Comparison of ENCODE assay signal across 12 mouse cellular contexts in the genomic region with DNA sequence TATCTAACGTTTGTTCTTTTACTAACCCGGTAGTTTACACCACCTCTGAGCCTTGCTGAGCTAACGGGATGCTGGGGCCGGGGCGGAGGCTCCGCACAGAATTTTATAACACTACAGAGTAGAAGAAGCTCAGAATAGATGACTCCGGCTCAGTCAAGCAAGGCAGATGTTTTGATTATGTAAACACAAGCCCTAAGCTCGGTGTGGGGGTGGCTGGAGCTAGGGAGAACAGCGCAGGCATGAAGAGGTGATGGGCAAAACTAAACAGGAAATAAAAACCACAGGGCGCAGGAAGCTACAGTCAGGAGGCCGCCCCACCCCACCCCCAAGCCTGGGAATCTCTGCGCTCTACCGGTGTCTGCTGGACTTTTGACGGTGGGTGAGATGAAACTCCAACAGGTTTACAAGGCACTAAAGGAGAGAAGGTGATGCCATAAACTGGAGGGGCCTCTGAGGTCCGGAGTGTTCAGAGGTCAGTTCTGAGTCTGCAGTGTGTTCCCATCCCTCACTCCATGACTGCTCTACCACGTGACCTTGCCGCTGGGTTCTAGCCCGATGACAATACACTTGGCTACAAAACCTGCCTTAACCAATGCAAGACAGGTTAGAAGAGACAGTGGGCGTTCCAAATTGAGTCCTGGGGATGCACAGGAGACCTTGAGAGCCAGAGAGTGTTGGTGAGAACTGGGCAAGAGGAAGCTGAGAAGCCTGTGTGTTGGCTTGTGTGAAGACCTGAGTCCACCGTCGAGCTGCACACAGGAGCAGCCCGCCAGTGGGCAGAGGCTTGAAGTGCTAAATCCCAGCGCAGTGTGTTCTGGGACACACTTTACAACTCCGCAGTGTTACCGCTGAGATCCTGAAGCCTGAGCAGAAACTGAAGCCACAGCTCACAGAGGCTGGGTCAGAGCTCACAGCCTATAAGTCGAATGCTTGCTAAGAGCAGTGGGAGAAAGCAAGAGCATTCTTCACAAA.
DNase-seq lines count a peak whose midpoint lies in the region; ATAC-seq and TF ChIP-seq lines count a peak whose summit lies in the region.
"Had no signal": no experiment of that assay in that cellular context is flagged by ENCODE, and none has a peak within 500 bp of the region (broad histone marks: within the 10 kb centered on the region; RNA-seq: fewer than 3 reads in every experiment).

No protein-coding gene starts in this region.

- no peaks in the 10 kb centered on the region for H3K9me3 ChIP-seq in hindbrain, postnatal 0 days (ENCODE audit: low read length)
- H3K9me3 ChIP-seq: G1E; heart, embryonic 13.5 days; limb, embryonic 12.5 days had no signal

- H3K27ac ChIP-seq in hindbrain, postnatal 0 days: no peak overlapping the region
- H3K27ac ChIP-seq: heart, embryonic 13.5 days; limb, embryonic 12.5 days had no signal

- 83% methylated on average over 26 of the region's 26 CpGs for WGBS in hindbrain, postnatal 0 days

- no peaks in the 10 kb centered on the region for H3K27me3 ChIP-seq in hindbrain, postnatal 0 days (ENCODE audit: insufficient read depth, low read length)
- H3K27me3 ChIP-seq: heart, embryonic 13.5 days; limb, embryonic 12.5 days had no signal

- no peak overlapping the region for H3K9ac ChIP-seq in hindbrain, postnatal 0 days (replicated peaks; ENCODE audit: low read length)
- H3K9ac ChIP-seq: heart, embryonic 13.5 days; limb, embryonic 12.5 days had no signal

- no peak overlapping the region for H3K4me3 ChIP-seq in hindbrain, postnatal 0 days (ENCODE audit: low read length)
- H3K4me3 ChIP-seq: heart, embryonic 13.5 days; limb, embryonic 12.5 days had no signal

- no peak for ATAC-seq in hindbrain, postnatal 0 days

- DNase-seq in right cerebral cortex, adult 18-20 months: peak; percentile 68
- no peak for DNase-seq in right cerebral cortex, postnatal 4 days
- peak; percentile 67 to 72 for DNase-seq in frontal cortex, adult 2 months (ENCODE audit: extremely low spot score in 1 of 2, low spot score in 1 of 2)
- peak; percentile 29 for DNase-seq in kidney, postnatal 10 days
- DNase-seq in lung, postnatal 25 days (ENCODE audit: low spot score): peak; percentile 1
- no peak for DNase-seq in hindbrain, postnatal 0 days (ENCODE audit: low spot score)
- DNase-seq in ovary, postnatal 14 days (ENCODE audit: low spot score): no peak
- no peak for DNase-seq in adrenal gland, adult (ENCODE audit: inconsistent age in 2 of 2, low spot score in 1 of 2)

- H3K36me3 ChIP-seq in hindbrain, postnatal 0 days (ENCODE audit: insufficient read depth, low read length): no peaks in the 10 kb centered on the region
- H3K36me3 ChIP-seq: G1E; heart, embryonic 13.5 days; limb, embryonic 12.5 days had no signal

- H3K4me1 ChIP-seq in hindbrain, postnatal 0 days (ENCODE audit: insufficient read depth, low read length): no peaks in the 10 kb centered on the region
- H3K4me1 ChIP-seq: heart, embryonic 13.5 days had no signal

- no peak for TF ChIP-seq CTCF in hindbrain, postnatal 0 days (IDR thresholded peaks at IDR 0.05; ENCODE audit: low read depth)

- H3K4me2 ChIP-seq in hindbrain, postnatal 0 days (ENCODE audit: low read depth, low read length): no peak overlapping the region
- H3K4me2 ChIP-seq: heart, embryonic 13.5 days; limb, embryonic 12.5 days; midbrain, embryonic 11.5 days had no signal

Comparison
In these comparisons a context has a peak if more than half of its experiments do, and no peak if none do; other contexts are left out.
1. DNase-seq: peak in right cerebral cortex, adult 18-20 months (single experiment), frontal cortex, adult 2 months (2 of 2), kidney, postnatal 10 days (single experiment) and lung, postnatal 25 days (single experiment); none in right cerebral cortex, postnatal 4 days (single experiment), hindbrain, postnatal 0 days (single experiment), ovary, postnatal 14 days (single experiment) and adrenal gland, adult (0 of 2).